Mouse (Mus musculus) thymus, postnatal 0 days (tissue): Measurements from ENCODE around the gene Pip5kl1. TPM values are rescaled to one million over a fixed set of nuclear protein-coding genes. Genes with fewer than 3 reads are reported as not detected.
A peak's percentile ranks its signal among the peaks of the same experiment; 100 is the strongest.

Experiments
- DNase-seq: peaks from one replicate; pipeline ENCODE4 v3.0.0-alpha.2; 2015; ENCODE audit warnings: low spot score
- polyA plus RNA-seq: library from polyadenylated mRNA; unstranded; fragments of >200 nt; fragmentation: Nextera tagmentation; extraction: Ambion mirVana; gene quantifications from 2 replicates; pipeline ENCODE4 v1.2.1, GENCODE M21; 2015

Gene Pip5kl1
- polyA plus RNA-seq, 1 experiment from 2014 or later, result 0.31 TPM

DNA sequence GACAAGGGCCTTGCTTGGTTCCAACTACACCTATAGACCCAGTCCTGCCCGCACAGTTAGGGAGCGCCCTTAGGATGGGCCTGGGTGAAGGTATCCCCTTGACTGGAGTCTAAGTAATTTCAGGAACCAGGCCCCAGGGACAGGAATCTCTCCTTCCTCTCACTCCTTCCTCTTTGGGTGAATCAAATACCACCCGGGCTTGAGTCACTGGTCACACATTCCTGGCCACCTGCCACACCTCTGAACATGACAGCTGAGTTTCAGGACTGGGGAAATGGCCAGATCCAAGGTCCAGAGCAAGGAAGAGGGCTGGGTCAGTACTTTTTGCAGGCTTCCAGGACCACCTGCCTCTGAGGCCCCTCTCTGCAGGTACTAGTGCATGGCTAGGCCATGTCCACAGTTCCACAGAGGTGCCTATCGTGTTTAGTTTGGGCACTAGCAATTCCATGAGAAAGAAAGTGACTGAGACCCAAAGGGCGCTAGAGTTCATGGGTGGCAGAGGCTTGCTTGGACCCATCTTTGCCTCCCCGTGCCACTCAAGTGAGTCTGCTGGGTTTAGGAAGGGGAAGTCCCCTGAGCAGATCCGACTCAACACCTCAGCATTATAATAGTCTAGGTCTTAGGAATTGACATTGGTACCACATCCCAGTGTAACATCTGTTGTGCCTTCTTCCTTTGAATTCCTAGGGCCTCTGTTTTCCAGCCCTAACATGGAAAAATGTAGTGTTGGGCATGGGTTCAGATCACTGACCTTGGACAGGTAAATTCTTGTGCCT lies 26.4 kb upstream of the Pip5kl1 start:
- DNase-seq, result no peak

DNA sequence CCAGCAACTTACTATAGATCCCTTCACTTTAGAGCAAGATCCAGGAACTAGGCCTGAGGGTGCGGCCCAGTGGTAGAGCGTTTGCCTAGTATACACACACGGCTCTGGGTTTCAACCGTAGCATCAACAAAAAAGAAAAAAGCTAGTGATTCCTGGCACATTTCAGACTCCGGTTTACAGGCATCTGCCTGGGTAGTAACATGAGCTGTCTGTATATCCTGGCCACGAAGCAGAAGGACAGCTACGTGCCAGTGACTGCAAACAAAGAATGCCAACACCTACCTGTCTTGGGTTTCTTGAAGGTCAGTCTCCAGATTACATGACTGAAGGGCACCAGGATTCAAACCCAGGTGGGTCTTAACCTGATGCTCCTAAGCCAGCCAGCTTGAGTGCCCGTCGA lies 25.4 kb upstream of the Pip5kl1 start:
- no peak for DNase-seq

DNA sequence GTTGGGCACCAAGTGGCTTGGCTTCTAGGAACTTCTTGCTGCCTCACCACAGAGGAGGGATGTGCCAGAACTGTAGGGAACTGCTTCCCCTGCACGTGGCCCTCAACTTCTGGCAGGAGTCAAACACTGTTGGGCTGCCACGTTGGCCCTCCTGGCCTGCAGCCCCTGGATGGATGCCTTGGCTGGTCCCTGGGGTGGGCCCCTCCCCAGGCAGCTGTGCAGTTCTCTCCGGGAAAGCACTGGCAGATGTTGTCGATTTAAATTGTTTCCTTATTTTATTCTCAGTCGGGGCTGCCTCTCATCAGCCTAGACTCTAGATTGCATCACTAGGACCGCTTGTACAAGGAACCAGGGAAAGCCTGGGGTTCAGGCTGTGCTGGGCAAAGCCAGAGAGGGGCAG lies 24.8 kb upstream of the Pip5kl1 start:
- no peak for DNase-seq

DNA sequence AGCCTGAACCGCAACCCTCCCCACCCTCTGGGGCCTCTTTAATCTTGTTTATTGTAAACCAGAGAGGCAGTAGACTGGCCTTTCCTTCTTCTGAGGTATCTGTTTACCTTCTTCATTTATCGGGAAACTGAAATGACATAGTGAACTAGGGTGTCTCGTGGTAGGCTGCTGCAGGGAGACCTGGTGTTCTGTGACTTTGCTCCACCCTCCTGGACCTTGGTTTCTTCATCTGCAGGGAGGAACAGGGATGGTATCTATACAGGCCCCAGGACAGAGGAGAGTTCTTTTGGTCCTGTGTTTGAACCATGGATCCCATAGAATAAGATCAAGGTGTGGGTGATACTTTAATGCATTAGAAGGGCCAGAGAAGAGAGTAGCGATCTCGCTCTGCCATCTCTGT lies 23.4 kb upstream of the Pip5kl1 start:
- DNase-seq, result no peak

DNA sequence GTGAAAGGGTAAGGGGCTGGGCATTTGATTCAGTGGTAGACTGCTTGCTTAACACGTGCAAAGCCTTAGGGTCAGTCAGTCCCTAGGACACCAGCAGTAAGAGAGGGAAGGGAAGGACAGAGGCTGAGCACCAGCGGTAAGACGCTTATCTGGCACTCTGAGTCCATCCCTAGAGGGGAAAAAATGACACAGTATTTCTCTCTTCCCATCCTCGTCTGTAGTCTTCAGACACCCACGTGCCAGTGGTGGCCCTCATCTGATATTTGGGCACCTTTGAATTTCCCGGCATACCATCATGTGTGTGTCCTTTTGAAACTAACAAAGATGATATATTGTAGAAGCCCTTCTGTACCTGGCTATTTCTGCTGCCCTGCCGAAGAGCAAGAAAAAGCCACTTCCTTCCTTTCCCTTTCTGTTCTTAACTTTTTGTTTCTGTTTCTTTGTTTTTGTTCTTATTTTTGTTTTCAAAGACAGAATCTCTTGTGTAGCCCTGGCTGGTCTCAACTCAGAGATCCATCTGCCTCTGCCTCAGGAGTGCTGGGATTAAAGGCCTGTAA lies 20.9 kb upstream of the Pip5kl1 start:
- DNase-seq, result peak; percentile 48

DNA sequence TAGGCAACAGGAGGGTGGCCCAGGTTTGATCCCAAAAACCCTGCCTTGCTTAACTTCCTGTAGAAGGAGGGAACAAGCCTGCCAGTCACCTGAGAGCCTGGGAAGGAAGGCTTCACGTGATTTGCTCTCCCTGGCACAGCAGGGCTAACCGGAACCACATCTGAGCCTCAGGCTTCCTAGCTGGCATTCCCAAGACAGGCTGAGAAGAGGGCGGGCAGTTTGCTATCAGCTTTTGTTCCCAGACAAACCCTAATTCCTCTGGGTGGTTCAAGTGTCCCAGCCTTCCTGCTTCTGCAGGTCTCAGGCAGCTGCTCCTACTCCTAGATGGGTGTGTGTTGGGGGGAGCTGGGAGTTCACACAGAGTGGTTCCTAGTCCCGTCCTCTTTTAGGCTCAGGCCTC lies 19.1 kb upstream of the Pip5kl1 start:
- DNase-seq, result no peak

DNA sequence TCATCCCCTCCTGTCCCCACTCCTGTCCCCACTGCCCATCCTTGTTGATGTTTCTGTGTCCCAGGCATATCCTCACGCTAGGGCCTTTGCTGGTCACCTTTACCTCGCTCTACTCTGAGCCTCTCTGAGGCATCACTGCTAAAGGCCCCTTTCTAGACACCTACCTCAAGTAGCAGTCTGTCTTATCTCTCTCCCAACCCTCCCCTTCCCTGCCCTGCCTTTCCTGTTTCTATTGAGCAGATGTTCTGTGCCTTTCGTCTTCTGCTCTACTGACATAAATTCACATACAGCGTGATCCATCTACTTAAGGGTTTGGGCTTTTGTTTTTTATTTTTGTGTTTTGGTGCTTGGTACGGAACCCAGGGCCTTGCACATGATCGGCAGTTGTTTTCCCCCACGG lies 18.6 kb upstream of the Pip5kl1 start:
- peak; percentile 55 for DNase-seq

DNA sequence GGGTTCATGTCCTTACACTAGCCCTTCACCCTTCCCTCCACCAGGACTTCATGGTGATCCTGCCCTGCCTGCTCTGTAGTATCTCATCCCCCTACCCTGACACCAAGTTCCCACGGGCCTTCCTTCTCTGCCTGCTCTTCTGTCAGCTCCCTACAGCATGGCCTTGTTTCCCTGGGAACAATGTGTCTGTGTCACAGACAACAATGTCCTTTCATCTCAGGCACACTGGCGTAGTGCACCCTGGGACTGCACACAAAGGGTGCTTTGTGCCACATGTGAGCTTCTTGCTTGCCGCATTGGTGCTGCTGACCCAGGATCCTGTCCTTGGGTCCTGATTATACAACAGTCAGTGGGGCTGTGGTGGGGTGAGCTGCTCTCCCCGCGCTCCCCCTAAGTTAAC lies 15.0 kb upstream of the Pip5kl1 start:
- no peak for DNase-seq

DNA sequence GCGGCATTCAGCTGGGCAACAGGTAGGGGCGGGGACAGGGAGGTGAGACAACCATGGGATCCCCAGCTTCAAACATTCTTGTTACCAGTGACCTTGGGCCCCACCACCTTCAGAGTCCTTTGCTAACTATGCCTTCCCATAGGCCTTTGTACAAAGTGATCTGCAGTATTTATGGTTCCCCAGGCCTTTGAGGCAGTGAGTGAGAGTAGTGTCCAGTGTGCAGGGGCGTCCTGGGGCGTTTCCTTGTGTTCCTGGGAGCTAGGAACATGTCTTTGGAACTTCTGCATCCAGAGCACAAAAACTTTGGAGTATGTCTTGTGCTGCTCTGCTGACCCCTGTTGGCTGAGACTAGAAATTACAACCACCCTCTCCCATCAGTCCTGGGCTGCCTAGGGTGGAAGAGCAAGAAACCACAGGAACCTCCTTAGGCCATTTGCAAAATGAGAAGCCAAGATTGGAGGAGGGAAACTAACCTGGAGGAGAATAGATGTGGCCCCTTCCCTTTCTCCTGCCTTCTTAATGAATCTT lies 8.0 kb upstream of the Pip5kl1 start:
- DNase-seq, result peak; percentile 78

DNA sequence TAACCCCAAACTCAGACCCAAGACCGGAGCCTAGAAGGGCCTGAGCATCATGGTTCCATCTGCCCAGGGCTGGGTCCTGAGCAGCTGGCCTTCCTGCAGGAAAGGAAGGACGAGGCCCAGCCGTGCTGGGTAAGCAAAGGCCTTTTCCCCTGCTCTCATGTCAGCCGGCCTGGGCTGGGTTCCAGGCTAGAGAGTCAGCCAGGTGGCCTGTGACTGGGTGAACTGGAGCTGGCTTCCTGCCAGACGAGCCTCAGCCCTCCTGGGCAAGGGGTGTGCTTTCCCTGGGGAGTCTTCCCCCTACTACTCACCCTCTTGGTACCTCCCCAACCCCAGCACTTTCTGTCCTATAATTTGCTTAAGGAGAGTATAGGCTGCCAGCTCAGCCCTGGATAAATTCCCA lies 6.4 kb upstream of the Pip5kl1 start:
- no peak for DNase-seq

DNA sequence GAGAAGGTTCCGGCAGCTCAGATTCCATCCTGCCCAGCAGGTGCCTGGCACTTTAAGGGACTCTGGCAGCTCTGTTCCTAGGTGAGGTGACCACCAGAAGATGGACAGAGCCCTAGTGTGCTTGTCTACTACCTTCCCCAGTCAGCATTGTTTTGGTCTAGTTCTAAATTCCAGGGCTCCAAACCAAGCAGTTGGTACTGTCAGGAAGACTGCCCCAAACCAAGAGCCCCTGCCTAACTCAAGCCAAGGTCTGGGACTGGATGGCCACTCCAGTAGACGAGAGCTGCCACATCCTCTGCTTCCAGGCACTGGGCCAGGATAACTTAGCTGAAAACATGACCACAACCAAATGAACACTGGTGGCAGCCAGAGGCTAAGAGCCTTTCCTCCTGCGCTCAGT lies 5.7 kb upstream of the Pip5kl1 start:
- DNase-seq, result no peak

DNA sequence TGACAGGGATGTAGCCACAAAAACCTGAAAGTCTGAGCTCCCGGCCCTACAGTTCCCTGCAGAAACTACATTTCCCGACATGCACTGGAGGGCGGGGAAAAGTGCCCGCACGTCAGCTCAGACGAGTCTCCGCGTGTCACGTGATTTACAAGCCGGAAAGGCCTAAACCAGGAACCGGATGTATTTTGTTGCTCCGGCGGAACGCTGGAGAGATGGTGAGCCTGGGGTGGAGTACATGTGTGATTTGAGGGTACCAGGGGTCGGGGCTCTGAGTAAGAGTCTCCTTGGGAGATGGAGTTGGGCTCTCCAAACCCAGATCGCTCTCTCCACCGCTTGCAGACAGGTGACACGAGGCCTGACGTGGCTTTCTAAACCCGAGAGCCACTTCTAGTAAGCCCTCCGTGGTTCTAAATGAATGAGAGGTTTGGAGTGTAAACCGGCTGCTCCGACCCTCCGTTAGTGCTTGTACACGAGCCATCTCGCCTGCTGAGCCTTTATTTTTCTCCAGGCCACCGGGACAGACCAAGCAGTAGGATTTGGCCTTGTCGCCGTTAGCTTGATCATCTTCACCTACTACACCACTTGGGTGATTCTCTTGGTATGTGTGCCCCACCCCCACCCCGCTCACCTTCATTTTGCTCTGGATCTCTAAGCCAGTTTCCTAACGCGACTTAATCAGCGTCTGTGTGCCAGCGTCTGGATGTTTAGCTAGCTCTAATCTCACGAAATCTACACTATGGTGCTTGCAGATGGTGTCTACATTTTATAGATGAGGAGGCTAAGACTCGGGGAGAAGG lies 3.7 kb upstream of the Pip5kl1 start, which contains the start of gene Dpm2:
Dpm2 (plus strand) TSS at position 161 of the 797 bp plus-strand sequence.
- peak; percentile 92 for DNase-seq

DNA sequence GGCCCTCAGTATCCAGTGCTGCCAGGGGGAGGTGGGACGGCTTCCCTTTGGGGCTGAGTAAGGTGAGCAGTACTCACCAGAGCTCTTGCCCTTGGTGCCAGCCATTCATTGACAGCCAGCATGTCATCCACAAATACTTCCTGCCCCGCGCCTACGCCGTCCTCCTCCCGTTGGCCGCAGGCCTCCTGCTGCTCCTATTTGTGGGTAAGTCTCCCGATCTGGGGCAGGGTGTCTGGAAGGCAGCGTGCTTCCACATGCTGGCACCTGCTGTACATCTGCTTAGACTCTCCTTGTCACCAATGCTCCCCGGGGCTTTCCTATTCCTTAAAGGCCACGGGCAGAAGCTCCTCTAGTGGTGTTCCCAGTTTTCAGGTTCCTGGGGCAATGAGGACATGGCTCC lies 2.4 kb upstream of the Pip5kl1 start:
- DNase-seq, result no peak

DNA sequence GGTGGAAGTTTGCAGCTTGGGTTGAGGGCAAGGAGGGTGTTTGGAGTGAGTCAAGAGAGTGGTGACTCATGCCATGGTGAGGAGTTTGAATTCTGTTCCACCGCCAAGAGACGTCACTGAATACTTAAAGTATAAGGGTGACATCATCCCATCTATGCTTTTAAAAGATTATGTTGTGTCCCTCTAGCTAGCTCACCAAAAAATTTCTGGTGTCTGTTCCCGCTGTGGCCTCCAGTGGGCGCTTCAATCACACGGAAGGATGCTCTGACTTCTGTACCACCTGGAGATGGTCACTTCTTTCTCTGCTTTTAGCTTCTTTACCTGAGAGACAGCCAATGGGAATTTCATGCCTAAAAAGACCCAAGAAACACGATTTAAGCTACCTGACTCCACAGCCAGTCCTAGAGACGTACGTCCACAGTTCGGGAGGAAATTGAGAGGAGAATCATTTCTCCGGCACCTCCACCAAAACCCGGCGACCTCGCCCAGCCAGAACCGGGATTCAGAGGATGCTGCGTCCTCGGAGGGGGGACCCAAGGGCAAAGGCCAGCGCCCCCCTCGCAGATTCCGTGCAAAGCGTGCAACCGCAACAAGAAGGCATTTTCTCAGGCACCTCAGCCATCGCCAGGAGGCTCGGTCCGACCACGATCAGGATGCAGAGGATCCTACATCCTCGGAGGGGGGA lies 446 bp downstream of the Pip5kl1 start:
- peak; percentile 73 for DNase-seq

DNA sequence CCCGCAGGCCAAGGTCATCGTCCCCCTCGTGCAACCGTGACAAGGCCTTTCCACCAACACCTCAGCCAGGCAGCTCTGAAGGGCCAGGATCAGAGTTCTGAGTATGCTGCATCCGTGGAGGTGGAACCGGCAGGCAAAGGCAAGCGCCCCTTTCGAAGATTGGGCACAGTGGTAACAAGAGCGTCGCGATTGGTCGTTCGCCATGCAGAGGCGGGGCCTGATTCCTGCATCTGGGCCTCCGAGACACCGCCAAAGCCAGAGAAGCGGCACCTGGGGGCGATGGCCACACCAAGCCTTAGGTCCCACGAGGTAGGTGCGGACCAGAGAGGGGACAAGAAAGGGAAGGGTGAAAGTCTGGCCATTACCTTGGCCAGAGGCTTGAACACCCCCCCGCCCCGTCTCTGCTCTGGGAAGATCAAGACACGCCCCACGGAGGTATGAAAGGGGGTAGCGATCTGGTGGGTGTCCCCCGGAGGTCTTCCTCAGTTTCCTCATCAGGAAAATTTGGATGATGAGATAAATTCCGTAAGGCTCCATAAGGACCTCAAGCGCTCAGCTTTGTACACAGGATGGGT lies 1.1 kb downstream of the Pip5kl1 start, which contains the start of gene 9430097D07Rik:
9430097D07Rik (minus strand) TSS at position 99 of the 575 bp plus-strand sequence.
- peak; percentile 76 for DNase-seq

DNA sequence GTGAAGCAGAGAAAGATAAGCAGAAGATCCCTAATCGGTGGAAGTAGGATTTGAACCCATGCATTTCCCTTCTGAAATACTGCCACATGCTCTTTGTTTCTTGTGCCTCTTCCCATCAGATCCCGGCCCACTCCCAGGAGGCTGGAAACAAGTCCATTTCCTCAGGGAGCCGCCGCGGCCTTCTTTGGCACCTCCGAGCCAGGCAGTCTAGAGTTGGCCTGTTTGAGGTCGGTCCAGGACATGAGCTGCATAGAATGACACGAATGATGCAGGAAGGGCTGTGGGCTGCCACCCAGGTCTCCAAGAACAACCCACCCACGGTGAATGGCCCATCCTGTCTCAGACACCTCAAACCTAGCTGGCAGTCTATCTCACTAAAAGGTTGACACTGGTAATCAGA lies 1.9 kb downstream of the Pip5kl1 start:
- DNase-seq, result no peak

DNA sequence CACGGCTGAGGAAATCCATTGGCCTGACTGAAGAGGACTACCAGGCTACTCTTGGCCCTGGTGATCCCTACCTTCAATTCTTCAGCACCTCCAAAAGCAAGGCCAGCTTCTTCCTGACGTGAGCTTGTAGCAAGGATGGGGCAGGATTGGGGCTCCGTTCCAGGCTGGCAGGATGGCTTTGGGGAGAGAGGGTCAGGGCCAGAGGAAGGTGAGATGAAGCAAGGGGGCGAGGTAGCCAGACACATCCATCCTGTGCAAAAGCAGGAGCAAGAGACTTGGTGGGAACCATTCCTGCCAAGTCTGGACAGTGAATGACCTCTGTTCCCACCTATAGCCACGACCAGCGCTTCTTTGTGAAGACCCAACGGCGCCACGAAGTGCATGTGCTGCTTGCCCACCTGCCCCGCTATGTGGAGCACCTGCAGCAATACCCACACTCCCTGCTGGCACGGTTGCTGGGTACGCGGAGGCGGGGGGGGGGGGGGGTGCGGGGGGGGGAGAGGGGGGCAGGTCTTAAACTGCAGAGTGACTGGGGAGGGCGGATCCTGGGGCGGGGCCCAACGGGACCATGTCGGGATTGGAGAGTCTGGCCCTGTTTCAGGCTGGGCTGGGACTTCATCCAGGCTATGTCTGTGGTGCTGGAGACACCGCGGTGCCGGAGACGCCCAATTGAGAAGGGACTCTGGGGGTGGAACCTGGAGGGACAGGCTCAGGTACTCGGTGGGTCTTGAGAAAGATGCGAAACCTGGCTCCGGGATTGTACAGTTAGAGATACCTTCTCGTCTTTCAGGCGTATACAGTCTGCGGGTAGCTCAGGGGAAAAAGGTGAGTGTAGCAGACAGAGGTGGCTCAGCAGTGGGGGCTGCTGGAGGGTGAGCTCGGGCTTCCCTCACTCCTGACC lies 3.8 kb downstream of the Pip5kl1 start:
- no peak for DNase-seq

DNA sequence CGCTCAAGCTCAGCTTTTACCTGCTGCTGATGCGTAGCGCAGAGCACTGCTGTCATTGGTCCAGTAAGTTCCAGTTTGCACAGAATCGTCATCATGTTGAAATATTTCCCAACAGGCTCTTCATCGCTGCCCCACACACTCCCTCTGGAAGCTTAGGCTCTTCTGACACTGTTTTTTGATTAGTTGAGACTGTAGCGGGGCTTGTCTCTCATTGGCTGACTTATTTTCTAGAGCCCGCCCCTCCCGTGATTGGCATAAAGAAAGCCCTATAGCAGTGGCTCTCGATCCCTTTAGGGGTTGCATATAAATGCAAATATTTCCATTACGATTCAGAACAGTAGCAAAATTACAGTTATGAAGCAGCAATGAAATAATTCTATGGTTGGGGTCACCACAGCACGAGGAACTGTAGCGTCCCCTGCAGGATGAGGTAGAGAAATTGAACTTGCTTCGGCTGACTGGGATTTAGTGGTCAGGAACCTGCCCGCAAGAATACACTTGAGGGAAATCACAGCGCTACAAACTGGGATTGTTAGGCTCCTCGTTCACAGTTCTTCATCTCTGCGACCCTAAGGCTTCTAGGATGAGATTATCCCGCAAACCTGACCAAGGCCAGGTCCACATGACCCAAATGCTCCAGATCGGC lies 7.0 kb downstream of the Pip5kl1 start:
- no peak for DNase-seq
